Mouse (Mus musculus) adrenal gland, adult 2 months (tissue): ENCODE data around the gene Grap2. TPM values are rescaled to one million over a fixed set of nuclear protein-coding genes. Genes with fewer than 3 reads are reported as not detected.
A peak's percentile ranks its signal among the peaks of the same experiment; 100 is the strongest.

Experiments
- DNase-seq: peaks from one replicate; pipeline ENCODE4 v3.0.0; 2021
- microRNA-seq, 2 experiments: library from miRNA; unstranded; fragments of <30 nt; microRNA quantifications; one replicate each; pipeline ENCODE4 v1.2.0; 2021
- polyA plus RNA-seq: library from polyadenylated mRNA; depleted of rRNA; stranded (reverse); fragments of >200 nt; gene quantifications from 2 replicates; pipeline ENCODE4 v1.2.3, GENCODE M21; 2012; rRNA removed
- total RNA-seq, 2 experiments: library from RNA; stranded (reverse); gene quantifications; 2 replicates each; pipeline ENCODE4 v1.2.3; 2021

The Grap2 gene
- total and polyA plus RNA-seq, 3 experiments: 0.29 to 1.1 (median 0.37) TPM

DNA sequence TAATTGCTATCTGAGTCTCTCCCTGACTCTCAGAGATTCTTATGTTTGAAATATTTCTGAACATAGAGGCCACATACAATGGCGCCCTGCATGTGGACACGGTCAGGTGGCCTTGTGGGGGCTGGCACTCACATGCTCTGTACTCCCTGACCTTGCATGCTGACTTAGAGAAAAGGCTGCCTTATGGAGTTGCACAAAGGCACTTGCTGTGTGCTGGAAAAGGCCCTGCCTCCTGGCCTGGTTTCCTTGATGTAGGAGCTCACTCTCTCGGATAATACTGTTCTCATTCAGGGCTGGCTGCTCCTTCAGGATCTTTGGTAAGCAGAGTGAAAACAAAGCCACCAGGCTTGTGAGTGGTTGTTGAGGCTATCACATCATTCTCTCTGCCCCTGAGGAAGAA lies 111.6 kb downstream of the Grap2 start:
- DNase-seq: no peak

DNA sequence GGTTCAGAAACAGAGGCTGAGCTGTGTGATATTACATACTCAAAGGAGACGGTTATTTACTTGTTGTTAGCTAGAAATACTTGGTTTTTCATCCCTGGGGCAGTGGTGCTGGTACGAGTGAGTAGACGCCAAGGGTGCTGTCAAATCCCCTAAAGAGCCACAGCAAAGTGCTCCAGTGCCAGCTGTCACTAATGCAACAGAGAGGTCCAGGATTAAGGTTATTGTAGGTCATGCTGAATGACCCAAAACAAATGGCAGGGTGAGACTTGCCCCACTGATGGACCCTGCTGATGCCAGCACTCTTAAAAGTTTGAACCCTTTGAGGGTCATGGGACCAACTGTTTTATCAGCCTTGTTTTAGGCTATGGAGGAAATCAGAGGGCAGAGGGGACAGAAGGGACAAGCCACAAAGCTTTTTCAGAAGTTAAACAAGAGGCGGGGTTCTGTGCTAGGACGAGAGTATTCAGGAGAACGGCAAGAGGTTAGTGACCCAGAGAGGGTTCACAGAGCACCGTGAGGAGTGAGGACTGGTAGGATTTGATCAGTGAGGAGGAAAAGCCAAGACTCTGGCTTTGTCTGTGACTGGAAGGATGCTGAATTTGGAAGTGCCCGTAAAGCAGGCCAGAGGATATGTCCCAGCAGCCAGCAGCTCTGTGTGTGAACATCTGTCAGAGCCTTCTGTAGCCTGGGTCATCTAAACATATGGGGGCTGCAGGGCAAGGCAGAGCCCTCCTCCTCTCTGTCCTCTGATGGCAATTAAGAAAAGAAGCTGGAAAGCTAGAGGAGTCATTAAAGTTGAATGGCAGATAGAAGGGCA lies 112.6 kb downstream of the Grap2 start:
- no peak for DNase-seq

DNA sequence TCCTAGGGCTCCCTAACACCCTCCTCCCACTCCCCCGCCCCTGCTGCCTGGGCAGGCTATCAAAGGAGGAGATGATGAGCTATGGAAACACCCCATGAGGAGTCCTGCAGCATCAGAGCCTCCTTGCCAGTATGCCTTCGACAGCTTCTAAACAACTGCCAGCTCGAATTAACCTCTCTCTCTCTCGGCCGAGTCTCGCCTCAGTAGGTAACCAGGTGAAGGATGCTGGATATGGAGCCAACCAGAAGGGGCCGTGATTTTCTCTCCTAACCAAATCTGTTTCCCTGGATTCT lies 113.2 kb downstream of the Grap2 start:
- DNase-seq: no peak

DNA sequence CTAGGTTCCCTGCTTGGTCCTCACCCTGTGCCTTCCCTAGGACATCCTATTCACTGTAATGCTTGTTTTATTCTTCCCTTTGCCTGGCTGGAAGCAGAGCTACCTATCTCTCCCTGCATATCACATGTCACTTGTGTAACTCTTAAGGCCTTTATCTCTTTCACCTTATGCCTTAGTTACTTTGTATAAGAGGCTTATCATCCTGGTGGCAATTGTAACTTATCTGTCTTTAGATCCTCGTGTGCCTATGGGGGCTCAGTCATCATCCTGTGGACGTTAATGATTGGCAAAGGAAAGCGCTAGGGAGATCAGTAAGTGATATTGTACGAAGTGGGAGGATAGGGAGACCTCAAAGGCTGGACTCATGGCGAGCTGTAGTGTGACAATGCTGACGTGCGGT lies 116.1 kb downstream of the Grap2 start:
- DNase-seq: no peak

DNA sequence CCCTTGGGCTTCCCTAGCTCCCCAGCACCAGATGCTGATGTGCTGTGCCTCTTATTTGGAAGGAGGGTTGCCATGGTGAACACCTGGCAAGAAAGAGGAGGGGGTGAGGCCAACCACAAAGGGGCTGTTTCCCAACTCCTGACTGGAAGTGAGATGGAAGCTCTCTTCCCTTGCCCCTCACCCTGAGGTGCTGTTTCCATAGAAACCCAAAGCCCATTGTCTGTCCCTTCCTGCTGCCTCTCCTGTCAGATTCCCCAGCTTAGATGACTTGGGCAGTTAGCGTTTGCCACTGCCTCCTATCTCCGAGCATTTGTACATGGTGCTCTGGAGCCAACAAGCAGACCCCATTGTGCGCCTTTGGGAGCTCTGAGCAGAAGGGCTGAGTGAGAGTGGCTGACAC lies 121.1 kb downstream of the Grap2 start:
- DNase-seq: no peak

DNA sequence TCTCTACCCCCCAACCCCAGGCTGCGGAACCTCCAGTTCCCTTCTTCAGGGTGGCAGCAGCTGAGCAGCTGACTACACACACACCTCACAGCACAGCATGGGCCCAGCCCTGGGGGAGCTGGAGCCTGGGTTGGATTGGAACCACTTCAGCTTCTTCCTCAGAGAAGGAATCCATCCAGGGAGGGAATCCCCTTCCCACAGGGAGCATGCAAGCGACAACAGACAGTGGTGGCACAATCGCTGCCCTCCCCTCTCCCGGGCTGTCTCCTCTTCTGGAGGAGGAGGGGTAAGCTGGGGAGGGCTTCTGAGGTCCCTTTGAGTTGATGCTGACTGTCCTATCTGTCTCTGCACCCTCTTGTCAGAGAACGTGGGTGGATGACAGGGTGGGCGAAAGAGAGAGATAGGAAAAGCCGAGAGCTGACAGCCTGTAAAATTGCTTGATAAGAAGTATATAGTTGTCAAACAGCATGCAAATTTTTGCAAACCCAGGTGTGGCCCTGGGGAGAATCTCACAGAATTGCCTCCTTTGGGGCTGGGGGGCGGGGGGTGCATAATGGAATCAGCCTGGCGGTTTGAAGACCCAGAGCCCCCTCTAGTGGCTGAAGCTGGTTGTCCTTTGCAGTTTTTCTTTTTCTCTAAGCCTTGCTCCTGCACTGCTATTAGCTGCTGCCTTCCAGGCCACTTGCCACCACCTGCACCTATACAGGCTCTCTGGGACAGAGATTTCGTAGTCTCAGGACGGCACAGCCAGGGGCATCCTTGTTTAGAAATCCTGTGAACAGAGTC lies 121.9 kb downstream of the Grap2 start:
- DNase-seq: peak; percentile 51

DNA sequence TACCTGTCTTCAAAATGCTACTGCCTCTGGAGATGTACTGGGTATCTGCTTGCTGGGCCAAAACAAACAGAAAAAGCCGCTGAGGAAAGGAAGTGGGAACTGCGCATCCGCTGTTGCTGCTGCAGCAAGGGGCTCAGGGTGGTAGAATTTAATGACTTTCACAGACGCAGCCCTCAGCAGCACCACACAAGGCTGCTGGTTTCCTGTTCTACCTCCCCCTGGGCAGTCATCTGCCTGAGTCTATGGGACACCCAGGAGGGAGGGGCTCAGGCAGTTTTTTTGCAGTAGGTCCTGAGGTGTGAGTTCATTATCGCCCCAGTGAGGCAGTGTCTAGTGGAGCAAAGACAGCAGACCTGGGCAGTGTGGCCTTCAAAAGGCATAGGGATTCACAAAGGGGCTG lies 125.2 kb downstream of the Grap2 start:
- DNase-seq: no peak

DNA sequence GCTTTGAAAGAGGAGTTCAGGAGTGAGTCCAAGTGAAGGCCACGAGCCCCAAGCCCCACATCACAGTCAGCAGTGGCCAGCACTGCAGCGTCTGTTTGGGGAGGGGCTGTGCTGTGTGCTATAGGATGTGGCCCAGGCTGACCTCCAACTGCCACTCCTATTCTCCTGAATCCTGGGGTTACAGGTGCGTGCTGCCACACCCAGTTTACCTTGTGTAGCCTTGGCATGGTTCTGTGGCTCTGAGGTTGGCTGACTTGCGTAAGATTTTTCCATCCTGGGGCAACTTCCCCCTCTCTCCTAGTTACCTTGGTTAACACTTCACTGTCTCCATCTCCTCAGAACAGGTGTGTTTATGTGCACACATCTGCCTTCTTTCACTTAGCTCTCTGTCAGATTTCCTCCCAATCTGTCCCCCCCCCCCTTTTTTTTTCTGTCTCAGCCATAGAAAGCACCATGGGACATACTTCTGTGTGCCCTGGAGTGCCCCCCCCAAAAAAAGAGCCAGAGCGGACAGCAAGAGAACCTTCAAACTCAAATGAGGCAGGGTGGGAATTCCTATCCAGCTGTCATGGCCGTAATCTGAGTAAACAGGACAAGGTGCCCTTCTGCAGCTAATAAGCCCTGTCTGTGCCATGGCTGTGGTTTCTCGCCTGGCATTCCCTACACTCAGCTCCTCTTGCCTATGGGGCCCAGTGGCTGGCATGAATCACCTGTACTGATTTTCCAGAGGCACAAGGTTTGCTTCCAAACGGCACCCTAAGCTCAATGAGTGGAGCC lies 129.3 kb downstream of the Grap2 start:
- no peak for DNase-seq

Small RNAs within 50 kb of the gene (microRNA-seq; reads per million reads assigned to microRNA genes)
- 0 reads per million in 2 experiments for gene Mir6957

Other genes starting within 250 kb of the Grap2 start
- gene Enthd1, start 7.4 kb upstream of the Grap2 start, total RNA-seq: not detected
- not detected in 2 replicates for gene Enthd1, start 7.4 kb upstream of the Grap2 start, polyA plus RNA-seq
- gene Fam83f, start 99.3 kb downstream of the Grap2 start, total RNA-seq: under 1 TPM; 0.12 to 0.35 TPM
- 0.06 and 0.08 TPM in 2 replicates for gene Fam83f, start 99.3 kb downstream of the Grap2 start, polyA plus RNA-seq
- gene Tnrc6b, start 138.7 kb downstream of the Grap2 start, total RNA-seq: 10 to 100 TPM; 43.0 to 52.0 TPM
- 14.3 and 19.8 TPM in 2 replicates for gene Tnrc6b, start 138.7 kb downstream of the Grap2 start, polyA plus RNA-seq